Mouse (Mus musculus): ENCODE measurements around the gene Nup188. TPM values are rescaled to one million over a fixed set of nuclear protein-coding genes. Genes with fewer than 3 reads are reported as not detected.

Nup188 gene
- polyA plus RNA-seq, 1 experiment from 2014 or later, result 7.5 TPM

DNA sequence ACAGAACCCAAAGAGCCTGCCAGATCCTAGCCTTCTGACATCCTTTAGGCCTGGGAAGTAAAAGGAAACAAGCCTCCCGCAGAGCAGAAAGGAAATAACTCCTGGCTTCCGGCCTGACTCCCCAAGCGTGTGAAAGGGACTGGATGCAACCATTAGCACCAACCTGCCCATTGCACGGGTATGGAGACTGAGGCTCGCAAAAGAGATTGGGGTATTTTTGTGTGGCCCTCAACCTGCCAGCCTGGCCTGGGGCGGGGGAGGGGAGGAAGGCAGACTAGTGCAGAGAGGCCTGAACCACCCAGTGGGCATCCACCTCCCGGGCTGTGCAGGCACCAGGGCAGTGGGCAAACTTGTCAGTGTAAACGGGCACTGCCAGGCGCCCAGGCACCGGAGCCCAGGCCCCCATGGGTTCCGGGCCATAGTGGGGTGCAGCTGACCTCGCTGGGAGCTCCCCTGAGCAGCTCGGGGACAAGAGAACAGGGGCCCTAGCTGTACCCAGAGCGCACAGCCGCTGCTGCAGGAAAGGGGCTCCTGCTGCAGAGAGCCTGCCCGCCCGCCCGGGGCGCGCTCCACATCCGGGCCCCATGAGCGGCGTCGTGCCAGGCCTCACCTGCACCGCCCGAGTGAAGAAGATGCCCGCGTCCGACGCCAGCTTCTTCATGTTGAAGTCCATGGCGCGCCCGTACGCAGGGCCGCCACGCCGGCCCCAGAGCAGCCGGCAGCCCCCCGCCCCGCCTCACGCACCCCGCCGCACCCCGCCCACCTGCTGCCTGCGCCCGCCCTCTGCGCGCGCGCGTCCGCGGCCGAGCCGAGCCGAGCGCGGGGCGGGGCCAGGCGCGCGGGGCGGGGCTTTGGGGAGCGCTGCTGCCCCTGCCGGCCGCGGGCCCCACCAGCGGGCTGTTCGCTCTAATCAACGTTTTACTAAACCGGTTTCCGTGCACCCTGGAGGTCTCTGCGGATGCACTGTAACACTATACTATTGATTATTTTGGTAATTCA lies 72.6 kb downstream of the Nup188 start, which contains the start of gene Sh3glb2:
Gene Sh3glb2, minus strand, starts transcription at position 805 of the 999 bp plus-strand sequence.
- 2% methylated on average over 49 of the region's 73 CpGs for WGBS (ENCODE audit: insufficient replicate concordance)
- peak within 1 kb of the TSS; percentile 55 for H3K27ac ChIP-seq (ENCODE audit: low read depth)

DNA sequence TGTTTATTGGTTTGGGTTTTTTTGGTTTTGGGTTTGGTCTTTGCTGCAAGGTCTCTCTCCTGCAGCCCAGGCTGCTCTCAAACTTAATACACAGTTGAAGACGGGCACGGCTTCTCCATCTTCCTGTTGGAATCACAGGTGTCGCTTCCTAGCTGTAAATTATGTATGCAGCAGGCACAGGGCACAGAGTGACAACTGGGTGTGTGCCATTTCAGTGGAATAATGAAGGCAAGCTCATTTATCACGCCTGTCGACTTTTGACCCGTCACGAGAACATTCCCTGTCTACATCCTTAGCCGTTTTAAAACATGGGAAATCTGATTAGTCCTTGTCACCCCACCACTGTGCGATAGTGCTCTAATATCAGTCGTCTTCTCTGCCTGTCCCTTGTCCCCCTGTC lies 74.4 kb downstream of the Nup188 start:
- H3K9ac ChIP-seq (replicated peaks), result no peak overlapping the region
- TF ChIP-seq EP300 (IDR thresholded peaks at IDR 0.05; ENCODE audit: low read depth), result no peak
- no peak for TF ChIP-seq CTCF (IDR thresholded peaks at IDR 0.05; ENCODE audit: low read depth)
- H3K4me2 ChIP-seq (ENCODE audit: low read depth, low read length), result no peak overlapping the region
- 84% methylated on average over 10 of the region's 10 CpGs for WGBS (ENCODE audit: insufficient replicate concordance)
- no peaks in the 10 kb centered on the region for H3K9me3 ChIP-seq (ENCODE audit: low read length)
- peaks cover 26% of the 10 kb centered on the region for H3K4me1 ChIP-seq (ENCODE audit: insufficient read depth)
- ATAC-seq, result no peak
- H3K27ac ChIP-seq (ENCODE audit: low read depth), result no peak overlapping the region
- H3K27me3 ChIP-seq (ENCODE audit: insufficient read depth, low read length), result no peaks in the 10 kb centered on the region
- H3K36me3 ChIP-seq (replicated peaks; ENCODE audit: insufficient read depth, low read length), result no peaks in the 10 kb centered on the region
- no peak overlapping the region for H3K4me3 ChIP-seq (ENCODE audit: low read depth, low read length)
- no peak for DNase-seq

More for the DNA sequence above, 72.6 kb downstream of the Nup188 start, which contains the start of gene Sh3glb2:
- no peaks in the 10 kb centered on the region for H3K27me3 ChIP-seq (ENCODE audit: insufficient read depth, low read length)
- no peaks in the 10 kb centered on the region for H3K9me3 ChIP-seq (ENCODE audit: low read length)
- peak within 1 kb of the TSS; percentile 79 for H3K4me3 ChIP-seq (ENCODE audit: low read depth, low read length)
- H3K36me3 ChIP-seq (replicated peaks; ENCODE audit: insufficient read depth, low read length), result peaks cover under 1% of the 10 kb centered on the region; the same call in 1 of the 2 replicates
- ATAC-seq (peak; percentile 78), DNase-seq (peak; percentile 90)
- peak within 1 kb of the TSS; percentile 75 for H3K9ac ChIP-seq (replicated peaks)
- peak within 1 kb of the TSS; percentile 98 for H3K4me2 ChIP-seq (ENCODE audit: low read depth, low read length)
- peaks cover 13% of the 10 kb centered on the region for H3K4me1 ChIP-seq (ENCODE audit: insufficient read depth)
- TF ChIP-seq EP300 (IDR thresholded peaks at IDR 0.05; ENCODE audit: low read depth) (no peak), CTCF (IDR thresholded peaks at IDR 0.05; ENCODE audit: low read depth) (peak; percentile 50)

DNA sequence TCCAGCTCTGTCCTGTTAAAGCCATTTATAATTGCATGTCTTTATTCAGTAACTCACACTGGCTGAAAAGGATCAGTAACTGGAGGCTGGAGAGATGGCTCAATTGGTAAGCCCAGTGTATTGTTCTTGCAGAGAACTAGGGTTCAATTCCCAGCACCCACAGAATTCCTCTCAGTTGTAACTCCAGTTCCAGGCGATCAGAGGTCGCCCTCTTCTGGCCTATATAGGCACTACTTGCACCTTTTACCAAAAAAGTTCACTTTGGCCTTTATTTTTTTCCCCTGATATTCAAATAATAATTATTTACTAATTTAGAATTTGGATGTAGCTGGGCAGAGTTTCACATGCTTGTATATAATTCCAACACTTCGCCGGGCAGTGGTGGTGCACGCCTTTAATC lies 76.7 kb downstream of the Nup188 start:
- 74% methylated on average over 5 of the region's 5 CpGs for WGBS (ENCODE audit: insufficient replicate concordance)
- no peak overlapping the region for H3K9ac ChIP-seq (replicated peaks)
- DNase-seq (no peak), ATAC-seq (no peak)
- H3K27ac ChIP-seq (ENCODE audit: low read depth), result no peak overlapping the region
- H3K9me3 ChIP-seq (ENCODE audit: low read length), result no peaks in the 10 kb centered on the region
- TF ChIP-seq CTCF (IDR thresholded peaks at IDR 0.05; ENCODE audit: low read depth), result peak; percentile 54
- TF ChIP-seq EP300 (IDR thresholded peaks at IDR 0.05; ENCODE audit: low read depth), result no peak
- H3K4me3 ChIP-seq (ENCODE audit: low read depth, low read length), result no peak overlapping the region
- no peak overlapping the region for H3K4me2 ChIP-seq (ENCODE audit: low read depth, low read length)
- H3K27me3 ChIP-seq (ENCODE audit: insufficient read depth, low read length), result no peaks in the 10 kb centered on the region
- peaks cover under 1% of the 10 kb centered on the region; the same call in 1 of the 2 replicates for H3K36me3 ChIP-seq (replicated peaks; ENCODE audit: insufficient read depth, low read length)
- H3K4me1 ChIP-seq (ENCODE audit: insufficient read depth), result peaks cover 26% of the 10 kb centered on the region

DNA sequence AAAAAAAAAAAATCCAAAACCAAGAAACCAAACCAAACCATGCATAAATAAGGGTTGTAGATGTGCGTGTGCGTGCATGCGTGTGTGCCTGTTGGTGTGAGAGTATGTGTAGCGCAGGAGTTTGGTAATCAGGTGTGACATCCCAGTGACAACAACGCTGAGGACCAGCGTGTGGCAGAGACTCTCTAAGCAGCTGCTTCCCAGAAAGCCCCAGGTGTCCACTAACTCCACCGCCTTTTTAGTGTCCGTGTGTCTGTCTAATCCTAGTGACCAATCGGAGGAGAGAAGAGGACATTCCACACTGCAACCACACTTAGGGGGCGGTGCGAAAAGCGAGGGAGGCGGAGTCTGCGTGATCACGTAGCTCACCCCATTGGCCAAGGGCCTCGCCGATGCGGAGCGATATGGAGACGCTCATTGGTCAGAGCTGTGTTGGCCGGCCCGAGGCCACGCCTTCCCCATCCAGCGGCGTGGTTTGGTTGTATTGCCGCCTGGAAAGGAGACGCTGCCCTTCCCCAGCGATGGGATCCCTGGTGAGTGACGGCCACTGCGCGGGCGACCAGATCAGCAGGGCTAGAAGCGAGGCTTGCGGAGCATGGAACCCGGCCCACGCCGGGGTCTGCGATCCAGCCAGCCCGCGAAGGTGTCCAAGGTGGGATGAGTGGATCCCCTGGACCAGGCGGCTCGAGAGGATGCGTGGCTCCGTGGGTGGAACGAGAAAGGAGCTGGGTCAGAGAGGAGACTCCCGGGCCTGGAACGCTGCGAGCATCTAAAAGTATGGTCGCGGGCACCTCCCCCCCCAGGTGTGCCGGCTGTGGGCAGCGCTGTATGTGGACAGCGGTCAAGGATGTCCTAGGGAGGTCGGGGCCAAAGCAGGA lies 77.8 kb downstream of the Nup188 start, which contains the start of gene Miga2:
Gene Miga2, plus strand, starts transcription at position 461 of the 878 bp plus-strand sequence.
- H3K27ac ChIP-seq (ENCODE audit: low read depth), result peak within 1 kb of the TSS; percentile 44; the same call in 1 of the 2 replicates
- no peak for TF ChIP-seq EP300 (IDR thresholded peaks at IDR 0.05; ENCODE audit: low read depth)
- no peak for TF ChIP-seq CTCF (IDR thresholded peaks at IDR 0.05; ENCODE audit: low read depth)

DNA sequence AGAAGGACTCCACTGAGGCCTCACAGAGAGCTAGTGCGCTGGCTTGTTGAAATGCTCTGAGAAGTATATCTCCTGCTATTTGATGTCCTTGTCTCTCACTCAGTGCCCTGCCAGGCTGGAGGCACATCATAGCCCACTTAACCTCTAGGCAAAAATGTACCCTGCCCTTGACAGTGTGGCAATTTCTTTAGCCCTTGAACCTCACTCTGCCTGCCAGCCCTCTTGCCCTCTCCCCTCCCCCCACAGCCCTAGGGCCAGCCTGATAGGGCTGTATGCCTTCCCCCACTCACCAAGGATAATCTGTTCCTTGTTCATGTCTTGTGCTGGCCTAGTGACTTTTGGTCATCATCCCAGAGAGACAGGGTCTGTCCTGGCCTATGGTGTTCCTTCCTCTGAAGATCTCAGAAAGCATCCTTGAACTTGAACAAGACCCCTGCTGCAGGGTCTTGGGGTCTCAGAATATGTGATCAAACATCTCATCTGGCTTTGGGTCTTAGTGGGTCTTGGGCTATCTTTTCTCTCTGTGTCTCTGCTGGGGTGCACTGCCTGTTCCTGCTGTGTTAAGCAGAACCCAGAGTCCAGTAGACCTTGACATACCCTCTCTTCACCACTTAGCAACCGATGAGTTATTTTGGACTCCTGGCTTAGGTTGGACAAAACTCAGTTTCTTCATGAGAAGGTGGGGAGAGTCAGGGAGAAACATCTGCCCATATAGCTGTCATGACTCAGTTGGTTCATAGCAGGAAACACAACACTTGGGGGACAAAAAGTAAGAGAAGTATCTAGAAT lies 79.3 kb downstream of the Nup188 start:
- Histone ChIP-seq H3K9me3 (ENCODE audit: low read length) (no peaks in the 10 kb centered on the region), H3K27me3 (ENCODE audit: insufficient read depth, low read length) (no peaks in the 10 kb centered on the region), H3K36me3 (replicated peaks; ENCODE audit: insufficient read depth, low read length) (peaks cover 26% of the 10 kb centered on the region), H3K4me3 (ENCODE audit: low read depth, low read length) (peak overlapping the region; percentile 72), H3K27ac (ENCODE audit: low read depth) (0 out of 2 replicates have a peak overlapping the region, but pooled peaks have one; percentile 44), H3K4me2 (ENCODE audit: low read depth, low read length) (peak overlapping the region; percentile 99), H3K4me1 (ENCODE audit: insufficient read depth) (peaks cover 16% of the 10 kb centered on the region), H3K9ac (replicated peaks) (peak overlapping the region; percentile 63)
- no peak for TF ChIP-seq EP300 (IDR thresholded peaks at IDR 0.05; ENCODE audit: low read depth)
- TF ChIP-seq CTCF (IDR thresholded peaks at IDR 0.05; ENCODE audit: low read depth), result no peak
- WGBS (ENCODE audit: insufficient replicate concordance), result 71% methylated on average over 2 of the region's 2 CpGs
- DNase-seq (no peak), ATAC-seq (no peak)

More for the DNA sequence above, 77.8 kb downstream of the Nup188 start, which contains the start of gene Miga2:
- no peaks in the 10 kb centered on the region for H3K27me3 ChIP-seq (ENCODE audit: insufficient read depth, low read length)
- no peaks in the 10 kb centered on the region for H3K9me3 ChIP-seq (ENCODE audit: low read length)
- peaks cover 12% of the 10 kb centered on the region for H3K36me3 ChIP-seq (replicated peaks; ENCODE audit: insufficient read depth, low read length)
- H3K4me2 ChIP-seq (ENCODE audit: low read depth, low read length), result peak within 1 kb of the TSS; percentile 99
- peak within 1 kb of the TSS; percentile 63 for H3K9ac ChIP-seq (replicated peaks)
- DNase-seq (peak; percentile 99), ATAC-seq (peak; percentile 98)
- H3K4me1 ChIP-seq (ENCODE audit: insufficient read depth), result peaks cover 16% of the 10 kb centered on the region
- H3K4me3 ChIP-seq (ENCODE audit: low read depth, low read length), result peak within 1 kb of the TSS; percentile 72
- WGBS (ENCODE audit: insufficient replicate concordance), result under 1% methylated on average over 54 of the region's 54 CpGs
